Mouse (Mus musculus): ENCODE data around the gene Htr7. TPM values are rescaled to one million over a fixed set of nuclear protein-coding genes. Genes with fewer than 3 reads are reported as not detected.

The Htr7 gene
- polyA plus RNA-seq (2016; fragmentation: Nextera tagmentation; extraction: Ambion mirVana) = 0.60 and 0.82 TPM in 2 replicates

DNA sequence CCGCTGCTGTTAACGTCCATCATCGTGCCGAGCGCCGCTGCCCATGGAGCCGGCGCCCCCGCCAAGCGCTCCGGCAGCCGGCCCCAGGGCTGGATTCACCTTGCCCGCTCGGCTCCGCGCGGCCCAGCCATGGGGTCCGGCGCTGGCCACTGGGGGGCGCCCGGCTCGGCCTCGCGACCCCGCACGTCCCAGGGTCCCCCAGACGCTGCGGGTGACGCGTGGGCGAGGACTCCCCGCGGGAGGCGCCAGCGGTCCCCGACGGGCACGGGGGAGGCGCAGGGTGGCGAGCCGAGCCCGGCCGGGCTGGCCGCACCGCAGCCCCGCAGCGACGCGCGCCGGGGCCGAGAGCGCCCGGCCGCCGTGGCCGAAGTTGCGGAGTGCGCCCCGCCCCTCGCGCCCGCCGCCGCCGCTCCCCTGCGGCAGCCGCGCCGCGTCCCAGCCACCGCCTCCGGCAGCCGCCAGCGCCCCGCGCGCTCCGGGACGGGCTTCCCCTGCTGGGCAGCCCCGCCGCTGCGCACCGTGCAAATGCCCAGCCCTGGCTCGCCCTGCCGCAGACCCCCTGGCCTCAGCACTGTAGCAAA is at the start of gene Htr7:
Gene Htr7, minus strand, starts transcription at position 277 of the 581 bp plus-strand sequence.
- Histone ChIP-seq H3K4me3 (replicated peaks) (peak within 1 kb of the TSS; percentile 69), H3K4me2 (peak within 1 kb of the TSS; percentile 89), H3K27me3 (peaks cover 33% of the 10 kb centered on the region), H3K4me1 (0 out of 2 replicates have a peak, but pooled peaks cover 7% of the 10 kb centered on the region), H3K9ac (peak within 1 kb of the TSS; percentile 53), H3K36me3 (replicated peaks) (no peaks in the 10 kb centered on the region), H3K27ac (no peak within 1 kb of the TSS), H3K9me3 (no peaks in the 10 kb centered on the region)
- peak; percentile 95 for ATAC-seq (ENCODE audit: low FRiP score)
- WGBS = under 1% methylated on average over 72 of the region's 86 CpGs

DNA sequence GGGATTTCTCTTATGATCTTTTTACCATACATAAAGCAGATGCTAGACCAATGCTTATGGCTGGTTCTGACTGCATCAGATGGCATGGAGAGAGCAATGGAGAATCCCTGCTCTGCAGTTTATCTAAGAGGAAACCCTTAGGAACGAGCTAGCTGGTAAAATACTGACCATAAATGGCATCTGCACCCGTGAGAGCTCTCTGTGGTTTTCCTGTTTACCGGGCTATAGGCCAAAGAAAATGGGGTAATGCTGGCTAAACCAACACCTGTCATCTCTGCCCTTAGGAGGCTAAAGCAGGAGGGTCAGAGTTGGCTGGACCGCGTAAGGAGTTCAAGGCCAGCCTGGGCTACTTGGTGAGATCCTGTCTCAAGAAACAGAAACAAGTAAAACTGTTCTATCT is 46.6 kb upstream of the Htr7 start:
- Histone ChIP-seq H3K4me2 (no peak overlapping the region), H3K27me3 (no peaks in the 10 kb centered on the region), H3K27ac (no peak overlapping the region), H3K4me3 (replicated peaks) (no peak overlapping the region), H3K4me1 (no peaks in the 10 kb centered on the region), H3K9me3 (no peaks in the 10 kb centered on the region), H3K36me3 (replicated peaks) (peaks cover 43% of the 10 kb centered on the region), H3K9ac (no peak overlapping the region)
- ATAC-seq (ENCODE audit: low FRiP score) = no peak
- 94% methylated on average over 5 of the region's 5 CpGs for WGBS

DNA sequence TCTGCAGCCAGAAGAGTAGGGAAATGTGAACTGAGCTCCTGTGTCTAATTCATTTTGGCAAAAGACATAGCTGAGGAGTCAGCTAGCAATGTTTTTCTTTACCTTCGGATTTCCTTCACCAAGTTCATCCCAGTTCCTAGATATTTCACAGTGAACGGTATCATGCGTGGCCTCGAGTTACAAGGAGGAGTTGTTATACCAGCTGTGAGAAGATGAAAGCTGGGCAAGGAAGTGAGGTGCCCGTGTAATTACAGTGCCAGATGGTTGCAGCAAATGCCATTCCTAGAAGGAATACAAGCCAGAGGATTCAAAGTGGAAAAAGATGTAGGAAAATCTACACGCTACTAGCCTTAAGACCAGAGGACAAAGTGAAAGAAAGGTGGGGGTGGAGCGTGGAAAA is 41.6 kb upstream of the Htr7 start:
- peaks cover 75% of the 10 kb centered on the region for H3K36me3 ChIP-seq (replicated peaks)
- ATAC-seq (ENCODE audit: low FRiP score) = no peak
- no peak overlapping the region for H3K4me2 ChIP-seq
- no peak overlapping the region for H3K4me3 ChIP-seq (replicated peaks)
- 93% methylated on average over 7 of the region's 7 CpGs for WGBS
- no peaks in the 10 kb centered on the region for H3K9me3 ChIP-seq
- no peak overlapping the region for H3K9ac ChIP-seq
- H3K4me1 ChIP-seq = no peaks in the 10 kb centered on the region
- no peak overlapping the region for H3K27ac ChIP-seq
- no peaks in the 10 kb centered on the region for H3K27me3 ChIP-seq

DNA sequence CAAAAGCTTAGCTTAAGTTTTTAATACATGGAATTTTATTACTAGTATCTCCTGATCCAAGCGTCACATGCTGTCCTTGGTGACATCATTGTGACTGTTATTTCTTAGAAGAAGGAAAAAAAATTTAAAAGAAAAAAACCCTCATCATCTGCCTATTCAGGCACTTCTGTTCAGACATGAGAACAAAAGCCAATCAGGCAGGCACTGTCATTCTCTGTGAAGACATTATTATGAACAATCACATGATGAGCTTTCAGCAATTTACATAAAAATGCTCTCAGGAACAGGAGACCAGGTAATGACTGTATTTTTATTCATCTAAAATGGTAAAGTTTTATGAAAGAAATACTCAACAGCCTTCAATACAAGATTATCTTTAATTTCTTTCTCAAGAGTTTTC is 41.0 kb upstream of the Htr7 start:
- ATAC-seq (ENCODE audit: low FRiP score) = no peak
- no peaks in the 10 kb centered on the region for H3K9me3 ChIP-seq
- H3K9ac ChIP-seq = no peak overlapping the region
- no peak overlapping the region for H3K4me2 ChIP-seq
- 91% methylated on average over 1 of the region's 1 CpGs for WGBS
- H3K27me3 ChIP-seq = no peaks in the 10 kb centered on the region
- H3K36me3 ChIP-seq (replicated peaks) = peaks cover 75% of the 10 kb centered on the region
- no peak overlapping the region for H3K4me3 ChIP-seq (replicated peaks)
- H3K27ac ChIP-seq = no peak overlapping the region
- no peaks in the 10 kb centered on the region for H3K4me1 ChIP-seq

DNA sequence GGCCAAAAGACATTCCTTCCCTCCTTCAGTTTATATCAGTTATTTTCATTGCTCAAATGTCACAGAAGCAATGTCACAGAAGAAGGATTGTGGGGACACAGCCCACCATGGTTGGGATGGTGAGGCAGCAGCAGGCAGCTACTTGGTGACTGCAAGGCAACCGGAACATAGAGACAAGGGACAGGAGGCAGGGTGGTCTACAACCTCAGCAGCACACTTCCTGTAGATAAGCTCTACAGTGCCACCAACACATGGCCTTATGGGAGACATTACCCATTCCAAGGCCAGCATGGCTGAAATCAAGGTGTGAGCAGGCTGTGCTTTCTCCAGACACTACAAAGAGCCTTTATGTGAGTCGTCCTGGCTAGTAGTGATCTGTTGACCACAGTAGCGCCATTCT is 39.9 kb upstream of the Htr7 start:
- 93% methylated on average over 3 of the region's 3 CpGs for WGBS
- H3K4me3 ChIP-seq (replicated peaks) = no peak overlapping the region
- no peaks in the 10 kb centered on the region for H3K4me1 ChIP-seq
- peaks cover 77% of the 10 kb centered on the region for H3K36me3 ChIP-seq (replicated peaks)
- no peak for ATAC-seq (ENCODE audit: low FRiP score)
- H3K9me3 ChIP-seq = no peaks in the 10 kb centered on the region
- H3K27ac ChIP-seq = no peak overlapping the region
- H3K9ac ChIP-seq = no peak overlapping the region
- H3K27me3 ChIP-seq = no peaks in the 10 kb centered on the region
- no peak overlapping the region for H3K4me2 ChIP-seq

DNA sequence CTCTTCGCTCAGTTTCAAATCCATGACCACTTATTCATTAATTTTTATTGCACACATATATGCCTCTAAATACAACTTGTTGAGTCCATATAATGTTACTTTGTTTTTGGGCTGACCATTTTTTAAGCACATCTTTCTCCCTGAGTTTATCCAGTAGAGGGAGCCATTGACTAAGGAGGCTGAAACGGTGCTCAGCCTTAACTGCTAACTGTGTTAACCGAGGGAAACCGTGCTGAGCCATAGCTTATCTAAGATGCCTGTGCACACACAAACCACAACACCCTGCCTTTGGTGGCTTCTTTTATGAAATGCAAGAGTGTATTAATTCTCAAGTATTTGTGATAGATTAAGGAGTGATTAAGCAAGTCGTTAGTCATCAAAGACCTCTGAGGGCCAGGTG is 33.5 kb upstream of the Htr7 start:
- Histone ChIP-seq H3K9me3 (no peaks in the 10 kb centered on the region), H3K9ac (no peak overlapping the region), H3K36me3 (replicated peaks) (peaks cover 61% of the 10 kb centered on the region), H3K27me3 (no peaks in the 10 kb centered on the region), H3K27ac (no peak overlapping the region), H3K4me2 (no peak overlapping the region), H3K4me3 (replicated peaks) (no peak overlapping the region), H3K4me1 (no peaks in the 10 kb centered on the region)
- no peak for ATAC-seq (ENCODE audit: low FRiP score)
- 52% methylated on average over 5 of the region's 5 CpGs for WGBS

DNA sequence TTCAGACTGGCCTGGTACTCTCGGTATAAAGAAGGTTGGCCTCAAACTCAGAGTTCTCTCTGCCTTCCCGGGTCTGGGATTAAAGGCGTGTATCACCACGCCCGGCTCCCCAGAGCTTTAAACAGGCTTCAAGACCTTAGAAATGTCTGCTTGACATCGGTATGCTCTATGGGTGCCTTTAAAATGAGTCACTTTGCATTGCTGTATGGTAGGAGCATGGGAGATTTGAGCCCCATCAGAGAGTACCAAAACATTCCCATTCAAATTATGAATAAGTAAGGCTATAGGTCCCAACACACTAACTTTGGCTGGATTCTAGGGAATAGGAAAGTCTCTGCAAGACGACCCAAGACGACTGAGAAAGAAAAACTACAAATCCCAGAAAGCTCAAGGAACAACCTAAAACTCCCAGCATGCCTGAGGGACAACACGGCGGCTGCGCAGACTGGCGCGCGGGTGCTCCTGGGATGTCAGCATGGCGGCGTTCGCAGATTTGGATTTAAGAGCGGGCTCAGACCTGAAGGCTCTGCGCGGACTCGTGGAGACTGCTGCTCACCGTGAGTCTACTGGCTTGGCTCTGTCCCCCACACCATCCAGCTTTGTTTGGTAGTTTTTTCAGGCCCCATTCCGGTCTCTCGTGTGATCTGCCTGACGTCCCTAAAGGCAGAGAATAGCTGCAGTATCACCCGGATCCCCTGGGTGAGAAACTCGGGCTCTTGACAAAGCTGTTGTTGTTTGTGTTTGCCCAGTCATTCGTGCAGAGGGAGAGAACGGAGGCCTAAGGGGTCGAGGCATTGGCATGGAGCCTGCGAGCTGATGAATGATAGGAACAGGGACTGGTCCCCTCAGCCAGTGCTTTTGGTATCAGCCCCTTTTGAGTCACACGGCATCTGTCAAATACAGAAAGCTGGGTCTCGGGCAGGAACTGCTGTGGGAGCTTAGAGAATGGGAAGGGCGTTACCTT is 26.2 kb upstream of the Htr7 start, which contains the start of gene Rpp30:
Gene Rpp30, plus strand, starts transcription at position 455 of the 964 bp plus-strand sequence.
- peak; percentile 94 for ATAC-seq (ENCODE audit: low FRiP score)
- Histone ChIP-seq H3K27ac (peak within 1 kb of the TSS; percentile 73), H3K4me3 (replicated peaks) (peak within 1 kb of the TSS; percentile 71)

DNA sequence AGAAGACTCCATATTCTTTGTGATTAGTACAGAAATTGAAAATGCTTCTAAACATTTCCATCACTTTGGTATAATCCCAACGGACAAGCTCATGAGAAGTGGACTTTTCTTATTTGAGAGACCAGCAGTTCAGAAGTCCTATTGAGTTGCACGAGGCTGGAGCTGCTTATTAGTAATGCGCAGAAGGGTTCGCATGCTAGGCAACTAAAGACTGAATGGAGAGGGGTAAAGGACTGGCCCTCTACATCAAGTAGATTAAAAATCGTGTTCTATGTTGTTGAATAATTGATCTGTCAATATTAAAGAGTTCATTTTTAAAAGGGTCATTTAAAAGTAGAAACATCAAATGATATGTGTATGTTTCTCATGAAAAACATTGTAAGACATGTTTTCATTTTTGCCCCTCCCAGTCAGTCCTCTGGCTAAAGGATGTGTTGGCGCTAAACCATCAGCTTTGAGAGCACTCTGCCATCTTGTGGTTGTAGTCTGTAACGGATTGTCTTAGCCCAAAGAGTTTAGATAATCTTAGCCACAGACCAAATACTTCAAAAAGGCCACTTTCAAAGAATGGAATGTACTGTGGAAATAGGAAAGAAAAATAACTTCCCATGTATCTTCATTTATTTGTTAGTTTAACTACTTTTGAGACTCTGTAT is 25.4 kb upstream of the Htr7 start:
- H3K27me3 ChIP-seq = no peaks in the 10 kb centered on the region
- peaks cover 13% of the 10 kb centered on the region for H3K4me1 ChIP-seq
- H3K9me3 ChIP-seq = no peaks in the 10 kb centered on the region
- ATAC-seq (ENCODE audit: low FRiP score) = peak; percentile 80
- H3K4me2 ChIP-seq = peak overlapping the region; percentile 79
- WGBS = 42% methylated on average over 7 of the region's 7 CpGs
- H3K27ac ChIP-seq = peak overlapping the region; percentile 50; the same call in 1 of the 2 replicates
- peak overlapping the region; percentile 44; the same call in 1 of the 2 replicates for H3K9ac ChIP-seq
- H3K36me3 ChIP-seq (replicated peaks) = peaks cover 6% of the 10 kb centered on the region; the same call in 1 of the 2 replicates
- H3K4me3 ChIP-seq (replicated peaks) = peak overlapping the region; percentile 71

More for the DNA sequence above, 26.2 kb upstream of the Htr7 start, which contains the start of gene Rpp30:
- H3K4me2 ChIP-seq = peak within 1 kb of the TSS; percentile 79
- peak within 1 kb of the TSS; percentile 76 for H3K9ac ChIP-seq
- peaks cover 14% of the 10 kb centered on the region for H3K36me3 ChIP-seq (replicated peaks)
- peaks cover 13% of the 10 kb centered on the region for H3K4me1 ChIP-seq
- H3K27me3 ChIP-seq = no peaks in the 10 kb centered on the region
- no peaks in the 10 kb centered on the region for H3K9me3 ChIP-seq
- 1% methylated on average over 34 of the region's 34 CpGs for WGBS

DNA sequence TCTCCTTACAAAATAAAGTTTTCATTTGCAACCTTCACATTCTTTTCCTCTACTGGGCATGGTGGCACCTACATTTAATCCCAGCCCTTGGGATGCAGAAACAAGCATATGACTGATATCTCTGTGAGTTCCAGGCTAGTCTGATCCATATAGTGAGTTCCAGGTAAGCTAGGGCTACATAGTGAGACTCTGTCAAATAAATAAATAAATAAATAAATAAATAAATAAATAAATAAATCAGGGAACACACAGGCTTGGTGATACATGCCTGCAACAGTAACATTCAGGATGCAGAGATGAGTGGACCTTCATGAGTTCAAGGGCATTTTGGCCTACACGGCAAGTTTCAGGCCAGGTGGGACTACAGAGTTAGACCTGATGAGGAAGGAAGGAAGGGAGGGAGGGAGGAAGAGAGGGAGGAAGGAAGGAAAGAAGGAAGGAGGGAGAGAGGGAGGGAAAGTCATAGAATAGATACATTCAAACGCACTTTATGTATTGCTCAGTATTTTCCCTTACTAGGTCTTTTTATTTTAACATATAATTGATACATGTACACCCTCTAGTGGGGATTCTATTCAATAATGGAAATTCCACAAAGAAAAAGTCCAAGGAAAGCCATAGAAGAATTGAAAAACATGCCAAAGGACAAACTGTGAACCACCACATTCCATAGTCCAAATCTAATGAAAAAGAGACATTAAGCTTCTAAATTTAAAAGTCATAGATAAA is 5.7 kb upstream of the Htr7 start:
- peaks cover 12% of the 10 kb centered on the region for H3K27me3 ChIP-seq
- no peak overlapping the region for H3K27ac ChIP-seq
- no peaks in the 10 kb centered on the region for H3K36me3 ChIP-seq (replicated peaks)
- WGBS = 69% methylated on average over 2 of the region's 2 CpGs
- no peaks in the 10 kb centered on the region for H3K9me3 ChIP-seq
- H3K4me3 ChIP-seq (replicated peaks) = no peak overlapping the region
- H3K4me2 ChIP-seq = no peak overlapping the region
- no peaks in the 10 kb centered on the region for H3K4me1 ChIP-seq
- ATAC-seq (ENCODE audit: low FRiP score) = no peak
- no peak overlapping the region for H3K9ac ChIP-seq

DNA sequence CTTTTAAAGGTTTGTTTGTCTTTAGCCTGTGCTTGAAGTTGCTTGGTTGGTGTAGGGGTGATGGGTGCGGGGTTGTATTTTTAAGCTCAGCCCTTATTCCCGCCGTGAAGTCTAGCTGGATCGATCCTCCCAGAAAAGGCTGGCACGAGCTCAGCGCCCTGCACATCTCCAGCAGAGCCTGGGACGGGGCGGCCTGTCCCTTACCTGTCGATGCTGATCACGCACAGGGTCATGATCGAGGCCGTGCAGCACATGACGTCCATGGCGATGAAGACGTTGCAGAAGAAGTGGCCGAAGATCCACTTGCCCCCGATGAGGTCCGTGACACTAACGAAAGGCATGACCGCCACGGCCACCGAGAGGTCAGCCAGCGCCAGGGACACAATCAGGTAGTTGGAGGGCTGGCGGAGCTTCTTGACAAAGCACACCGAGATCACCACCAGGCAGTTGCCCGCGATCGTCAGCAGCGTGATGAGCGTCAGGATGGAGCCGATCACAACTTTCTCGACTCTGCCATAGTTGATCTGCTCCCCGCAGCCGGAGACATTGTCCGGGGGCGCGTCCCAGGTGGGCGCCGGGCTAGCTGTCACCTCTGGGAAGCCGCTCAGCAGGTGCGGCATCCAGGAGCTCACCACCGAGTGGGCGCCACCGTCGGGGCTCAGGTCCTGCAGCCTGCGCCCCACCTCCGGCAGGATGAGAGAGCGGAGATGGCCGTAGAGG is 645 bp downstream of the Htr7 start:
- no peaks in the 10 kb centered on the region for H3K9me3 ChIP-seq

DNA sequence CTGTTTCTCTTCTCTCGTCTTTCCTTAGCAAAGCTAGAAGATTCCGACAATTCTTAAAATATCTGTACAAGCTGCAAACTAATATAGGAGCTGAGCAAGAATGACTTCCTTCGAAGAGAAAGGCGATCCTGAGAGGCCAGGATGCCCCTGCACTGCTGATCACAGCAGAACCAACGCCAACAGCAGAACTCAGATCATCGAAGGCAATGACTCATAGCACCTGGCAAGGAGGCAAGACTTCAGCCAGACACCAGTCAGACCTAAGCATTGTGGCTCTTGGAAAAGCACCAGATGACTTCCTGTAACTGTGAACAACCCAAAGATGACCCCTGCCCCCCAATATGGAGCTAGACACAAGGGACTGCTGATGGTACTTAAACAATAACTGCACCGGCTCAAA is 11.3 kb downstream of the Htr7 start:
- Histone ChIP-seq H3K27ac (no peak overlapping the region), H3K4me1 (no peaks in the 10 kb centered on the region), H3K4me2 (no peak overlapping the region), H3K27me3 (no peaks in the 10 kb centered on the region), H3K4me3 (replicated peaks) (no peak overlapping the region), H3K9ac (no peak overlapping the region), H3K9me3 (no peaks in the 10 kb centered on the region), H3K36me3 (replicated peaks) (no peaks in the 10 kb centered on the region)
- ATAC-seq (ENCODE audit: low FRiP score) = no peak
- 93% methylated on average over 7 of the region's 7 CpGs for WGBS

More for the DNA sequence above, 645 bp downstream of the Htr7 start:
- WGBS = 10% methylated on average over 49 of the region's 49 CpGs
- Histone ChIP-seq H3K27me3 (peaks cover 33% of the 10 kb centered on the region), H3K36me3 (replicated peaks) (no peaks in the 10 kb centered on the region), H3K4me3 (replicated peaks) (peak overlapping the region; percentile 69), H3K4me1 (0 out of 2 replicates have a peak, but pooled peaks cover 7% of the 10 kb centered on the region), H3K27ac (no peak overlapping the region), H3K9ac (peak overlapping the region; percentile 53), H3K4me2 (peak overlapping the region; percentile 89)
- ATAC-seq (ENCODE audit: low FRiP score) = peak; percentile 76; the same call in 1 of the 2 replicates

Data from forebrain, embryonic 12.5 days (tissue).